Mouse (Mus musculus) forebrain, embryonic 12.5 days (tissue): ENCODE results near the gene Fcer1g. TPM values are rescaled to one million over a fixed set of nuclear protein-coding genes. Genes with fewer than 3 reads are reported as not detected.

Experiments used
- ATAC-seq: fragments of 200-750 bp; cut with Nextera tagmentation; 2 replicates; pipeline ENCODE4 v1.8.0; 2017; ENCODE audit warnings: moderate TSS enrichment; ENCODE audit not compliant: low FRiP score
- H3K27ac ChIP-seq: fragments of 300-500 bp; sonication (generic); 2 replicates; pipeline ENCODE4 v1.5.1; 2016; ENCODE audit warnings: mild to moderate bottlenecking
- H3K27me3 ChIP-seq: fragments of 300-500 bp; sonication (generic); 2 replicates; pipeline ENCODE4 v1.6.1; 2016; ENCODE audit warnings: mild to moderate bottlenecking
- H3K36me3 ChIP-seq: fragments of 300-500 bp; sonication (generic); replicated peaks from 2 replicates; pipeline ENCODE4 v1.6.1; 2016; ENCODE audit warnings: mild to moderate bottlenecking
- H3K4me1 ChIP-seq: fragments of 300-500 bp; sonication (generic); 2 replicates; pipeline ENCODE4 v1.6.1; 2016
- H3K4me2 ChIP-seq: fragments of 300-500 bp; sonication (generic); 2 replicates; pipeline ENCODE4 v1.6.1; 2016; ENCODE audit warnings: mild to moderate bottlenecking, moderate library complexity
- H3K4me3 ChIP-seq: fragments of 300-500 bp; sonication (generic); replicated peaks from 2 replicates; pipeline ENCODE4 v1.5.1; 2016; ENCODE audit warnings: mild to moderate bottlenecking
- H3K9ac ChIP-seq: fragments of 300-500 bp; sonication (generic); 2 replicates; pipeline ENCODE4 v1.6.1; 2016; ENCODE audit warnings: mild to moderate bottlenecking
- H3K9me3 ChIP-seq: fragments of 300-500 bp; sonication (generic); 2 replicates; pipeline ENCODE4 v1.6.1; 2016
- WGBS: fragments of 180-500 bp; shearing (Covaris S2); methylation state at CpG from one replicate; pipeline ENCODE4 v1.1.7; 2016; 5-methylcytosine and 5-hydroxymethylcytosine counted together
- polyA plus RNA-seq: library from polyadenylated mRNA; unstranded; fragments of >200 nt; fragmentation: Nextera tagmentation; extraction: Ambion mirVana; gene quantifications from 2 replicates; pipeline ENCODE4 v1.2.1, GENCODE M21; 2016

Gene Fcer1g
- polyA plus RNA-seq: 12.6 and 15.3 TPM in 2 replicates

GRCm38 (mm10) chr1:171234126-171234525 is at the start of gene Fcer1g:
Gene Fcer1g (minus strand): TSS chr1:171234365.
- Histone ChIP-seq H3K9ac (no peak within 1 kb of the TSS), H3K36me3 (peaks cover 59% of the 10 kb centered on the region), H3K4me2 (no peak within 1 kb of the TSS), H3K9me3 (no peaks in the 10 kb centered on the region), H3K27me3 (no peaks in the 10 kb centered on the region), H3K4me1 (peaks cover 6% of the 10 kb centered on the region; the same call in 1 of the 2 replicates), H3K4me3 (no peak within 1 kb of the TSS), H3K27ac (no peak within 1 kb of the TSS)
- 93% methylated on average over 14 of the region's 14 CpGs for WGBS
- no peak for ATAC-seq

- Histone ChIP-seq H3K4me3 (no peak overlapping the region), H3K36me3 (peaks cover 47% of the 10 kb centered on the region), H3K9ac (no peak overlapping the region), H3K9me3 (no peaks in the 10 kb centered on the region), H3K27ac (no peak overlapping the region), H3K4me1 (peaks cover 50% of the 10 kb centered on the region), H3K27me3 (no peaks in the 10 kb centered on the region), H3K4me2 (no peak overlapping the region)
- WGBS: 92% methylated on average over 18 of the region's 18 CpGs
- no peak for ATAC-seq
Measured at GRCm38 (mm10) chr1:171283188-171284160, 49.3 kb upstream of the Fcer1g start.

- Histone ChIP-seq H3K27me3 (no peaks in the 10 kb centered on the region), H3K9me3 (no peaks in the 10 kb centered on the region), H3K4me2 (peak overlapping the region; percentile 90), H3K27ac (no peak overlapping the region), H3K36me3 (peaks cover 57% of the 10 kb centered on the region), H3K4me3 (no peak overlapping the region), H3K9ac (0 out of 2 replicates have a peak overlapping the region, but pooled peaks have one; percentile 49), H3K4me1 (peaks cover 43% of the 10 kb centered on the region)
- no peak for ATAC-seq
- WGBS: 85% methylated on average over 18 of the region's 18 CpGs
Measured at GRCm38 (mm10) chr1:171282086-171282805, 48.1 kb upstream of the Fcer1g start.

DNA sequence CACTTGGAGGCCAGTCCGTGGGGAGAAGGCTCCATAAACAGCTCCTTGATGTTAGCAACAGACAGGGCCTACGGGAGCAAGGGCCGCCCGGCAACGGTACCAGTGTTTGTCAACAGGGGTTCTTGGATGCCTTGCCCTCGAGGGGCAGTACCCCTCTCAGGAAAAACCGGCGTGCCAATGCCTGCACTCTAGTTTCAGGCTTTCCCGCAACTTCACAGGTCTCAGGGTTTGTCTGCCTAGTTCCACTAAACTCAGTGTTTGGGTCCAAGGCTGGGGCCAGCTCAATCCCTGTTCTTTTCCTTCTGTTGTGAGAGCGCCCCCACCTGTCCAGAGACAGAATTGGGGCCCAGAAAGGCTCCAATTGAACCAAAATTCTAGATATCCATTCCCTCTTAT is 47.4 kb upstream of the Fcer1g start:
- ATAC-seq: peak; percentile 40
- Histone ChIP-seq H3K4me2 (peak overlapping the region; percentile 90), H3K36me3 (peaks cover 63% of the 10 kb centered on the region), H3K27ac (peak overlapping the region; percentile 79), H3K9me3 (no peaks in the 10 kb centered on the region), H3K4me3 (peak overlapping the region; percentile 64), H3K4me1 (peaks cover 36% of the 10 kb centered on the region), H3K27me3 (no peaks in the 10 kb centered on the region), H3K9ac (peak overlapping the region; percentile 49)
- WGBS: 0% methylated on average over 10 of the region's 10 CpGs

- peak; percentile 99 for ATAC-seq
- Histone ChIP-seq H3K9ac (peak within 1 kb of the TSS; percentile 78), H3K4me1 (peaks cover 31% of the 10 kb centered on the region), H3K4me3 (peak within 1 kb of the TSS; percentile 64), H3K36me3 (peaks cover 63% of the 10 kb centered on the region), H3K9me3 (no peaks in the 10 kb centered on the region), H3K27me3 (no peaks in the 10 kb centered on the region), H3K27ac (peak within 1 kb of the TSS; percentile 79), H3K4me2 (peak within 1 kb of the TSS; percentile 90)
- WGBS: under 1% methylated on average over 26 of the region's 26 CpGs
Measured at GRCm38 (mm10) chr1:171280916-171281527, 46.9 kb upstream of the Fcer1g start, which contains the start of gene Ppox. Gene Ppox (minus strand): TSS chr1:171281186.

DNA sequence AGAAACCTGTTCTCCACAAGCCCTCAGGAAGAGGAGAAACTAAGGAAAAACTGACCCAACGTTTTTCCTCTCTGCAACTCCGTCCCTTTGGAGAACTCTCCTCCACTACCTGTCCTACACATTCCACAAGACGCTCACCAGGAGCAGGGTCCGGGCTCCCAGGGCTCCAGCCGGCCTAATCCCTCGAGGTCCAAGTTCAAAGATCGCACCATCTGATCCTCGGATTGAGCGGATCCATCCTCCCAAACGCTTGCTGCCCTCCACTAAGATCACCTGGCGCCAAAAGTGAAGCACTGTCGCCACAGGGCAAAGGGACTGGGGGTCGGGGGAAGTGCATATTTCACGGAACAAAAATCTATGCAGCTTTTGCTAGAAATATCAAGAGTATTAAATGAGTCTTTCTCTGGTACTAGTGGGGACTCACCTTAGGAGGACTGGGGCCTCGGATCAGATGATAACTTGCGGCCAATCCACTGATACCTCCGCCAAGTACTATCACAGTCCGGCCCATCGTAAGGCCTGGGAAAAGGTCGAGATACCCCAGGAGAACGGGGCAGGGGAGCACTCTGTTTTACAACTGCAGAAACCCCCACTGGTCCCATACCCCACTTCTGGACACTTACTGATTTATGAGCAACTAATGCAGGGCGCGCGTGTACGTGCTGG is 46.2 kb upstream of the Fcer1g start:
- Histone ChIP-seq H3K9ac (peak overlapping the region; percentile 78), H3K4me2 (peak overlapping the region; percentile 90), H3K27ac (0 out of 2 replicates have a peak overlapping the region, but pooled peaks have one; percentile 20), H3K4me1 (peaks cover 25% of the 10 kb centered on the region), H3K27me3 (no peaks in the 10 kb centered on the region), H3K36me3 (peaks cover 63% of the 10 kb centered on the region), H3K9me3 (no peaks in the 10 kb centered on the region), H3K4me3 (peak overlapping the region; percentile 64)
- peak; percentile 12; the same call in 1 of the 2 replicates for ATAC-seq
- WGBS: under 1% methylated on average over 25 of the region's 25 CpGs

- H3K4me3 ChIP-seq: peak overlapping the region; percentile 64
- no peaks in the 10 kb centered on the region for H3K9me3 ChIP-seq
- H3K36me3 ChIP-seq: peaks cover 63% of the 10 kb centered on the region
- peaks cover 23% of the 10 kb centered on the region for H3K4me1 ChIP-seq
- H3K9ac ChIP-seq: peak overlapping the region; percentile 78
- peak overlapping the region; percentile 90 for H3K4me2 ChIP-seq
- no peaks in the 10 kb centered on the region for H3K27me3 ChIP-seq
- no peak for ATAC-seq
- no peak overlapping the region for H3K27ac ChIP-seq
- 62% methylated on average over 5 of the region's 5 CpGs for WGBS
Measured at GRCm38 (mm10) chr1:171279721-171280120, 45.6 kb upstream of the Fcer1g start.

- Histone ChIP-seq H3K4me1 (peaks cover 23% of the 10 kb centered on the region), H3K9ac (no peak overlapping the region), H3K36me3 (peaks cover 65% of the 10 kb centered on the region), H3K4me3 (peak overlapping the region; percentile 64; the same call in 1 of the 2 replicates), H3K27ac (no peak overlapping the region), H3K9me3 (no peaks in the 10 kb centered on the region), H3K4me2 (peak overlapping the region; percentile 90; the same call in 1 of the 2 replicates), H3K27me3 (no peaks in the 10 kb centered on the region)
- WGBS: 87% methylated on average over 14 of the region's 14 CpGs
- no peak for ATAC-seq
Measured at GRCm38 (mm10) chr1:171279012-171279705, 45.0 kb upstream of the Fcer1g start.

DNA sequence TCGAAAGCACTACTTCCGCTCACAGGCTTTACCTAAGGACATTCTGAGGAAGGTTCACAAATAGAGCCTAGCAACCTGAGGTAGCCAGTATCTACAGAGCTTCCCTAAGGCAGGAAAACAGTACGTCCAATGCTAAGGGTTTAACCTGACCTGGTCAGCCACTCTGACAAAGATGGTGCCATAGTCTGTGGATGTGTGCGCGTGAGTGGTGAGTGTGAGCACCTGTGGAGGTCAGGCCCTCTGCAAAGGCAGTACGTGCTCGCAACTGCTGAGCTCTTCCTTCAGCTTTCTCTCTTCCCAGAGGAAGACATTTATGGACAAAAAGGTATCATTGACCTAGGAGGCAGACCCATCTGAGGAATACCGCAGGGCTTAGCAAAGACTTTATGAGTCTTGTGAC is 44.3 kb upstream of the Fcer1g start:
- Histone ChIP-seq H3K27me3 (no peaks in the 10 kb centered on the region), H3K36me3 (peaks cover 66% of the 10 kb centered on the region), H3K4me3 (no peak overlapping the region), H3K27ac (no peak overlapping the region), H3K9me3 (no peaks in the 10 kb centered on the region), H3K4me1 (peaks cover 23% of the 10 kb centered on the region), H3K9ac (no peak overlapping the region), H3K4me2 (no peak overlapping the region)
- 95% methylated on average over 8 of the region's 8 CpGs for WGBS
- no peak for ATAC-seq

DNA sequence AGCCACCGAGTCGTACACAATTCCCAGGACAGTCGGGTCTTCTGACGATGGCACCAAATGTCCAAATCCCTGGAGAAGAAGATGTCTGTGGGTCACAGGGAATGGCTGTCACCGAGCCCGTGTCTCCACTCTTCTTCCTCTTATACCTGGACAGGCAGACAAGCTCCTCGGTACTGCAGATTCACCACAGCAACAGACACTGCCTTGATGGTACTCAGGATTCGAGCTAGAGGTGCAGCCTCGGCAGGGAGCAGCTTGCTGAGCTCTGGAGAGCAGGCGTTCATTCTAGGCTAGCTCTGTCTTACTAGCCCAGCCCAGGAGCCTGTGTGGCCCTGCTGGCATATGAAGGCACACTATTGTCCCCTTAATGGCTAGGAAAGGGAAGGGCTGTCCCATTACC is 43.6 kb upstream of the Fcer1g start:
- no peak overlapping the region for H3K4me3 ChIP-seq
- no peak overlapping the region for H3K27ac ChIP-seq
- H3K27me3 ChIP-seq: no peaks in the 10 kb centered on the region
- no peak overlapping the region for H3K9ac ChIP-seq
- no peak for ATAC-seq
- peaks cover 69% of the 10 kb centered on the region for H3K36me3 ChIP-seq
- WGBS: 86% methylated on average over 10 of the region's 10 CpGs
- no peak overlapping the region for H3K4me2 ChIP-seq
- no peaks in the 10 kb centered on the region for H3K9me3 ChIP-seq
- H3K4me1 ChIP-seq: peaks cover 23% of the 10 kb centered on the region

GRCm38 (mm10) chr1:171276110-171276748 is 42.1 kb upstream of the Fcer1g start:
- no peak overlapping the region for H3K9ac ChIP-seq
- ATAC-seq: no peak
- H3K36me3 ChIP-seq: peaks cover 71% of the 10 kb centered on the region
- no peaks in the 10 kb centered on the region for H3K9me3 ChIP-seq
- 94% methylated on average over 14 of the region's 14 CpGs for WGBS
- H3K27ac ChIP-seq: no peak overlapping the region
- no peak overlapping the region for H3K4me2 ChIP-seq
- no peaks in the 10 kb centered on the region for H3K27me3 ChIP-seq
- H3K4me1 ChIP-seq: peaks cover 16% of the 10 kb centered on the region
- no peak overlapping the region for H3K4me3 ChIP-seq
